Mouse (Mus musculus): ENCODE data around the gene Tmem110. TPM values are rescaled to one million over a fixed set of nuclear protein-coding genes. Genes with fewer than 3 reads are reported as not detected.
A peak's percentile ranks its signal among the peaks of the same experiment; 100 is the strongest.

Gene Tmem110
- polyA plus RNA-seq (2014; fragmentation: Nextera tagmentation; extraction: Ambion mirVana): 16.1 and 18.7 TPM in 2 replicates

- Histone ChIP-seq H3K9ac (replicated peaks; ENCODE audit: low read length) (peak within 1 kb of the TSS; percentile 90), H3K9me3 (ENCODE audit: control insufficient read depth, low read length) (no peaks in the 10 kb centered on the region), H3K36me3 (ENCODE audit: control insufficient read depth, insufficient read depth, low read length) (no peaks in the 10 kb centered on the region; the same call in 1 of the 2 replicates), H3K4me3 (replicated peaks; ENCODE audit: low read depth, low read length) (peak within 1 kb of the TSS; percentile 84), H3K27me3 (ENCODE audit: control insufficient read depth, insufficient read depth, low read length) (no peaks in the 10 kb centered on the region), H3K4me2 (ENCODE audit: low read length) (peak within 1 kb of the TSS; percentile 80), H3K27ac (replicated peaks; ENCODE audit: low read depth, low read length) (peak within 1 kb of the TSS; percentile 70; the same call in 1 of the 2 replicates), H3K4me1 (ENCODE audit: control insufficient read depth, insufficient read depth, low read length) (peaks cover 16% of the 10 kb centered on the region)
- WGBS: under 1% methylated on average over 68 of the region's 68 CpGs
- ATAC-seq (ENCODE audit: low FRiP score, low TSS enrichment) (peak; percentile 95), DNase-seq (peak; percentile 95)
Measured at GRCm38 (mm10) chr14:30825476-30826131, at the start of gene Tmem110. TSS of gene Tmem110 (plus strand) at chr14:30825590.

GRCm38 (mm10) chr14:30784614-30785013, 40.8 kb upstream of the Tmem110 start:
- Histone ChIP-seq H3K36me3 (ENCODE audit: control insufficient read depth, insufficient read depth, low read length) (peaks cover 37% of the 10 kb centered on the region), H3K4me3 (replicated peaks; ENCODE audit: low read depth, low read length) (no peak overlapping the region), H3K27ac (replicated peaks; ENCODE audit: low read depth, low read length) (no peak overlapping the region), H3K4me1 (ENCODE audit: control insufficient read depth, insufficient read depth, low read length) (no peaks in the 10 kb centered on the region), H3K9ac (replicated peaks; ENCODE audit: low read length) (no peak overlapping the region), H3K4me2 (ENCODE audit: low read length) (no peak overlapping the region), H3K27me3 (ENCODE audit: control insufficient read depth, insufficient read depth, low read length) (no peaks in the 10 kb centered on the region), H3K9me3 (ENCODE audit: control insufficient read depth, low read length) (no peaks in the 10 kb centered on the region)
- ATAC-seq (ENCODE audit: low FRiP score, low TSS enrichment) (no peak), DNase-seq (no peak)
- 98% methylated on average over 6 of the region's 6 CpGs for WGBS

- DNase-seq (no peak), ATAC-seq (ENCODE audit: low FRiP score, low TSS enrichment) (no peak)
- Histone ChIP-seq H3K4me2 (ENCODE audit: low read length) (no peak overlapping the region), H3K27me3 (ENCODE audit: control insufficient read depth, insufficient read depth, low read length) (no peaks in the 10 kb centered on the region), H3K4me3 (replicated peaks; ENCODE audit: low read depth, low read length) (no peak overlapping the region), H3K9ac (replicated peaks; ENCODE audit: low read length) (no peak overlapping the region), H3K4me1 (ENCODE audit: control insufficient read depth, insufficient read depth, low read length) (no peaks in the 10 kb centered on the region), H3K27ac (replicated peaks; ENCODE audit: low read depth, low read length) (no peak overlapping the region), H3K9me3 (ENCODE audit: control insufficient read depth, low read length) (no peaks in the 10 kb centered on the region), H3K36me3 (ENCODE audit: control insufficient read depth, insufficient read depth, low read length) (peaks cover 41% of the 10 kb centered on the region)
- WGBS: 75% methylated on average over 1 of the region's 1 CpGs
Measured at GRCm38 (mm10) chr14:30789471-30789870, 35.9 kb upstream of the Tmem110 start.

GRCm38 (mm10) chr14:30792871-30793270, 32.5 kb upstream of the Tmem110 start:
- Histone ChIP-seq H3K27ac (replicated peaks; ENCODE audit: low read depth, low read length) (no peak overlapping the region), H3K4me1 (ENCODE audit: control insufficient read depth, insufficient read depth, low read length) (no peaks in the 10 kb centered on the region), H3K9ac (replicated peaks; ENCODE audit: low read length) (no peak overlapping the region), H3K9me3 (ENCODE audit: control insufficient read depth, low read length) (no peaks in the 10 kb centered on the region), H3K36me3 (ENCODE audit: control insufficient read depth, insufficient read depth, low read length) (peaks cover 42% of the 10 kb centered on the region), H3K4me2 (ENCODE audit: low read length) (no peak overlapping the region), H3K4me3 (replicated peaks; ENCODE audit: low read depth, low read length) (no peak overlapping the region), H3K27me3 (ENCODE audit: control insufficient read depth, insufficient read depth, low read length) (no peaks in the 10 kb centered on the region)
- 93% methylated on average over 3 of the region's 3 CpGs for WGBS
- DNase-seq: no peak
- ATAC-seq (ENCODE audit: low FRiP score, low TSS enrichment): no peak

GRCm38 (mm10) chr14:30801756-30802155, 23.6 kb upstream of the Tmem110 start:
- Histone ChIP-seq H3K27ac (replicated peaks; ENCODE audit: low read depth, low read length) (no peak overlapping the region), H3K4me2 (ENCODE audit: low read length) (no peak overlapping the region), H3K4me3 (replicated peaks; ENCODE audit: low read depth, low read length) (no peak overlapping the region), H3K36me3 (ENCODE audit: control insufficient read depth, insufficient read depth, low read length) (peaks cover 53% of the 10 kb centered on the region), H3K27me3 (ENCODE audit: control insufficient read depth, insufficient read depth, low read length) (no peaks in the 10 kb centered on the region), H3K9me3 (ENCODE audit: control insufficient read depth, low read length) (no peaks in the 10 kb centered on the region), H3K9ac (replicated peaks; ENCODE audit: low read length) (no peak overlapping the region), H3K4me1 (ENCODE audit: control insufficient read depth, insufficient read depth, low read length) (no peaks in the 10 kb centered on the region)
- no peak for ATAC-seq (ENCODE audit: low FRiP score, low TSS enrichment)
- no peak for DNase-seq
- 98% methylated on average over 2 of the region's 2 CpGs for WGBS

- 89% methylated on average over 3 of the region's 3 CpGs for WGBS
- no peak for DNase-seq
- ATAC-seq (ENCODE audit: low FRiP score, low TSS enrichment): no peak
Measured at GRCm38 (mm10) chr14:30821136-30821535, 4.3 kb upstream of the Tmem110 start.

GRCm38 (mm10) chr14:30824456-30824995, 864 bp upstream of the Tmem110 start:
- DNase-seq (no peak), ATAC-seq (ENCODE audit: low FRiP score, low TSS enrichment) (no peak)
- peaks cover 16% of the 10 kb centered on the region for H3K4me1 ChIP-seq (ENCODE audit: control insufficient read depth, insufficient read depth, low read length)
- no peaks in the 10 kb centered on the region for H3K9me3 ChIP-seq (ENCODE audit: control insufficient read depth, low read length)
- no peaks in the 10 kb centered on the region; the same call in 1 of the 2 replicates for H3K36me3 ChIP-seq (ENCODE audit: control insufficient read depth, insufficient read depth, low read length)
- 84% methylated on average over 6 of the region's 6 CpGs for WGBS
- no peak overlapping the region for H3K27ac ChIP-seq (replicated peaks; ENCODE audit: low read depth, low read length)
- no peak overlapping the region for H3K9ac ChIP-seq (replicated peaks; ENCODE audit: low read length)
- H3K27me3 ChIP-seq (ENCODE audit: control insufficient read depth, insufficient read depth, low read length): no peaks in the 10 kb centered on the region
- H3K4me3 ChIP-seq (replicated peaks; ENCODE audit: low read depth, low read length): no peak overlapping the region
- no peak overlapping the region for H3K4me2 ChIP-seq (ENCODE audit: low read length)

More at GRCm38 (mm10) chr14:30821136-30821535, 4.3 kb upstream of the Tmem110 start:
- Histone ChIP-seq H3K4me1 (ENCODE audit: control insufficient read depth, insufficient read depth, low read length) (peaks cover 1% of the 10 kb centered on the region), H3K4me3 (replicated peaks; ENCODE audit: low read depth, low read length) (no peak overlapping the region), H3K9ac (replicated peaks; ENCODE audit: low read length) (no peak overlapping the region), H3K27ac (replicated peaks; ENCODE audit: low read depth, low read length) (no peak overlapping the region), H3K4me2 (ENCODE audit: low read length) (no peak overlapping the region), H3K36me3 (ENCODE audit: control insufficient read depth, insufficient read depth, low read length) (peaks cover 28% of the 10 kb centered on the region), H3K9me3 (ENCODE audit: control insufficient read depth, low read length) (no peaks in the 10 kb centered on the region), H3K27me3 (ENCODE audit: control insufficient read depth, insufficient read depth, low read length) (no peaks in the 10 kb centered on the region)

- peak overlapping the region; percentile 90; the same call in 1 of the 2 replicates for H3K9ac ChIP-seq (replicated peaks; ENCODE audit: low read length)
- no peak for DNase-seq
- H3K9me3 ChIP-seq (ENCODE audit: control insufficient read depth, low read length): no peaks in the 10 kb centered on the region
- H3K27ac ChIP-seq (replicated peaks; ENCODE audit: low read depth, low read length): no peak overlapping the region
- 26% methylated on average over 5 of the region's 5 CpGs for WGBS
- H3K36me3 ChIP-seq (ENCODE audit: control insufficient read depth, insufficient read depth, low read length): no peaks in the 10 kb centered on the region; the same call in 1 of the 2 replicates
- no peak for ATAC-seq (ENCODE audit: low FRiP score, low TSS enrichment)
- H3K4me2 ChIP-seq (ENCODE audit: low read length): peak overlapping the region; percentile 80
- H3K4me3 ChIP-seq (replicated peaks; ENCODE audit: low read depth, low read length): peak overlapping the region; percentile 84
- no peaks in the 10 kb centered on the region for H3K27me3 ChIP-seq (ENCODE audit: control insufficient read depth, insufficient read depth, low read length)
- H3K4me1 ChIP-seq (ENCODE audit: control insufficient read depth, insufficient read depth, low read length): peaks cover 16% of the 10 kb centered on the region
Measured at GRCm38 (mm10) chr14:30825021-30825475, 342 bp upstream of the Tmem110 start.
